Mouse (Mus musculus): ENCODE data around the gene Sncg. TPM values are rescaled to one million over a fixed set of nuclear protein-coding genes. Genes with fewer than 3 reads are reported as not detected.
"Not testable (repeated sequence)": the region's sequence is repeated elsewhere in the genome, so short reads cannot be mapped to it uniquely, and the experiment has no call there.

Sncg gene
- polyA plus RNA-seq (2015; fragmentation: Nextera tagmentation; extraction: Ambion mirVana): 35.5 and 37.9 TPM in 2 replicates

DNA sequence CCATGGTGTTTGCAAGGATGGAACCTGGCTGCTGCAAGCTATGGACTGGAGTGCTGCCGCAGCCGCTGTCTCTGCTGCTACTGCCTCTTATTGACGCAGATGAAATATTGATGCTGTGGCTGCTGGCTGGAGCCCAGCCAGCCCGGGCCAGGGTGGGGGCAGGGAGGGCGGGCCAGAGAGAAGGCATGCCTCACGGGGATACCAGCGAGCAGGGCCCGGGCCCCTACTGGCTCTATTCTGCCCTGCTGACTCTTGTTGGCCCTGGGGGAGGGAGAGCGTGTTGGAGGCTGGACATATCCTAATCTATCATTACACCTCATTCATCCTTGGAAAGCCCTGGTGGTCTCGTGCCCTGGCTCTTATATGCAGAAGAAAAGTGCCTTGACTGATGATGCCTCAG, at the start of gene Sncg:
Gene Sncg, minus strand, starts transcription at position 213 of the 400 bp plus-strand sequence.
- no peaks in the 10 kb centered on the region for H3K36me3 ChIP-seq (ENCODE audit: control insufficient read depth, insufficient read depth, low read length)
- H3K4me2 ChIP-seq (ENCODE audit: low read depth, low read length): no peak within 1 kb of the TSS
- no peak within 1 kb of the TSS for H3K9ac ChIP-seq (ENCODE audit: low read depth, low read length)
- no peak within 1 kb of the TSS for H3K27ac ChIP-seq (ENCODE audit: low read length)
- 0 out of 2 replicates have a peak within 1 kb of the TSS, but pooled peaks have one; percentile 7 for H3K4me3 ChIP-seq (ENCODE audit: low read length)
- WGBS: 25% methylated on average over 10 of the region's 10 CpGs
- ATAC-seq: peak; percentile 22; the same call in 1 of the 2 replicates
- no peaks in the 10 kb centered on the region for H3K9me3 ChIP-seq (ENCODE audit: control insufficient read depth, low read length)
- no peaks in the 10 kb centered on the region for H3K27me3 ChIP-seq (replicated peaks; ENCODE audit: control insufficient read depth, insufficient read depth, low read length)
- H3K4me1 ChIP-seq (ENCODE audit: control insufficient read depth, insufficient read depth, low read length): peaks cover 14% of the 10 kb centered on the region

DNA sequence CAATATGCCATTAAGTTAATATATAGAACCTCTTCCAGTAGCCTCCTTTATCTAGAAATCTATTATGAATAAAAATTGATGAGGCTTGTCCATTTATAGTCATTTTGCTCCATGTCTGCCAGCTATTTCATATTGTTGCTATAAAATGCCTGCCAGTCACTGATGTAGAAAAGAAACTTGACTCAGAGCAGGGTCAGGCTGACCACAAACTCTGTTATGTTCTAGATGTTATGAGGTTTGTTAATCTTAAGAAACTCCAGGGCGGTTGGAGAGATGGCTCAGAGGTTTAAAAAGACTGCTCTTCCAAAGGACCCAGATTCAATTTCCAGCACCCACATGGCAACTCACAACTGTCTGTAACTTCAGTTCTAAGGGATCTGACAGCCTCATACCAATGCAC, 46.5 kb upstream of the Sncg start:
- no peaks in the 10 kb centered on the region for H3K9me3 ChIP-seq (ENCODE audit: control insufficient read depth, low read length)
- no peaks in the 10 kb centered on the region for H3K4me1 ChIP-seq (ENCODE audit: control insufficient read depth, insufficient read depth, low read length)
- no peak overlapping the region for H3K9ac ChIP-seq (ENCODE audit: low read depth, low read length)
- 89% methylated on average over 1 of the region's 1 CpGs for WGBS
- H3K4me2 ChIP-seq (ENCODE audit: low read depth, low read length): no peak overlapping the region
- H3K36me3 ChIP-seq (ENCODE audit: control insufficient read depth, insufficient read depth, low read length): peaks cover 18% of the 10 kb centered on the region
- H3K27me3 ChIP-seq (replicated peaks; ENCODE audit: control insufficient read depth, insufficient read depth, low read length): no peaks in the 10 kb centered on the region
- H3K27ac ChIP-seq (ENCODE audit: low read length): no peak overlapping the region
- no peak overlapping the region for H3K4me3 ChIP-seq (ENCODE audit: low read length)
- ATAC-seq: no peak

DNA sequence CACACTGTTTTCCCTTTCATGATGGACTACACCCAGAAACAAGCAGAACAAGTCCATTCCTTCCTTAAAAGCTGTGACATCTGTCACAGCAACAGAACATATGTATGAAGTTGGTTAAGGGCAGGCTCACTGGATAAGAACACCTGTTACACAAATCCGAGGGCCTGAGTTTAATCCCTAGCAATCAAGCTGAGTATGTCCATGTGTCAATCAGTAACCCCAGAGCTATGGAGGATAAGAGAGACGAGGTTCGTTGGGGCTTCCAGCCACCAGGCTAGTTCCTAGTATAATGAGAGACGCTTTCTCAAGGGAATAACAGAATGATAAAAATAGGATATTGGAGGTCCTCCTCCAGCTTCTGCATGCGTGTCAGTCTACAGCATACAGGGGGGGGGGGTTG, 42.9 kb upstream of the Sncg start:
- ATAC-seq: no peak
- Histone ChIP-seq H3K4me3 (ENCODE audit: low read length) (no peak overlapping the region), H3K4me2 (ENCODE audit: low read depth, low read length) (no peak overlapping the region), H3K4me1 (ENCODE audit: control insufficient read depth, insufficient read depth, low read length) (no peaks in the 10 kb centered on the region), H3K27me3 (replicated peaks; ENCODE audit: control insufficient read depth, insufficient read depth, low read length) (no peaks in the 10 kb centered on the region), H3K27ac (ENCODE audit: low read length) (no peak overlapping the region), H3K9me3 (ENCODE audit: control insufficient read depth, low read length) (no peaks in the 10 kb centered on the region), H3K36me3 (ENCODE audit: control insufficient read depth, insufficient read depth, low read length) (peaks cover 18% of the 10 kb centered on the region; the same call in 1 of the 2 replicates), H3K9ac (ENCODE audit: low read depth, low read length) (no peak overlapping the region)
- 77% methylated on average over 5 of the region's 5 CpGs for WGBS

DNA sequence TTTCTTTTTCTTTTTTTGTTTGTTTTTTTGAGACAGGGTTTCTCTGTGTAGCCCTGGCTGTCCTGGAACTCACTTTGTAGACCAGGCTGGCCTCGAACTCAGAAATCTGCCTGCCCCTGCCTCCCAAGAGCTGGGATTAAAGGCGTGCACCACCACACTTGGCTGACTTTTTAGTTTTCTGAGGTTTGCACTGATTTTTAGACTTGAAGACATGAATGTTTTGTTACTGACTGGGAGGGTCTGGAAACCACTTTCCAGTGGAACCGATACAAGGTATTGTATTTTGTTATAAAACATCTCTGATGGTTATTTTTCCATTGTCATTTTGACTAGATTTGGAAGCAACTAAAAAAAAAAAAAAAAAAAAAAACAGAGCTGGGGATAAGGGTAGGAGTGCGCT, 42.4 kb upstream of the Sncg start:
- not testable (repeated sequence) for H3K4me1 ChIP-seq (ENCODE audit: control insufficient read depth, insufficient read depth, low read length); H3K4me2 ChIP-seq (ENCODE audit: low read depth, low read length); H3K27me3 ChIP-seq (replicated peaks; ENCODE audit: control insufficient read depth, insufficient read depth, low read length); H3K4me3 ChIP-seq (ENCODE audit: low read length); H3K9ac ChIP-seq (ENCODE audit: low read depth, low read length); ATAC-seq; H3K27ac ChIP-seq (ENCODE audit: low read length); H3K9me3 ChIP-seq (ENCODE audit: control insufficient read depth, low read length)
- peaks cover 18% of the 10 kb centered on the region; the same call in 1 of the 2 replicates for H3K36me3 ChIP-seq (ENCODE audit: control insufficient read depth, insufficient read depth, low read length)
- 97% methylated on average over 4 of the region's 4 CpGs for WGBS

DNA sequence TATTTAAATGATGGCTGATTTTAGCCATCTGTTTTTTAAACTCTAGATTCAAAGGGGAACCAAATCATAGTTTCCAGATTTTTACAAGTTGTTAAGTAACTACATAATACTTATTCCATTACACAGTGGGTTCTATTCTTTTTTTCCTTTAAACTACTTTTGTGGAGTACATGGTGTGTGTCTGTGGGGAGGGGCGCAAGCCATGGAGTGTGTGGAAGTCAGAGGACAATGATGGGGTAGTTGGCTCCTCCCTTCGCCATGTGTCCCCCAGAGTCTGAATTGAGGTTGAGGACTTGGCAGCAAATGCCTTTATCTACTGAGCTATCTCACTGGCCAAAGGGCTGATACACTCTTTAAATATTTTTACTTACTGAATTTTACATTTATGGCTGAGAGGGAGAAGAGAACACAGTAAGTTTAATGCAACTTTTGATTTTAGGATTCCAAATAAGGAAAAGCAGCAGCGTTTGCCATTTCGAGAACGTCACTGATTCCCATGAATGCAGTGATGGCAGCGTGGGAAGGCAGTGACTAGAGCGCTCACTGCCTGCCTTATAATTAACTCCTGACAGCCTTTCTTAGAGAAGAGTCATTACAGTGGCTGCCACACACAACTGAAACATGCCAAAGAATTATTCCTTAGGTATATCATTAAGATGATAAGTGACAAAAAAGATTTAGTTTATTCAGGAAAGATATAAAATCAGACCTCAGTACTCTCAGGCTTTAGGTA, 37.7 kb upstream of the Sncg start:
- Histone ChIP-seq H3K27ac (ENCODE audit: low read length) (no peak overlapping the region), H3K4me3 (ENCODE audit: low read length) (no peak overlapping the region), H3K36me3 (ENCODE audit: control insufficient read depth, insufficient read depth, low read length) (peaks cover 22% of the 10 kb centered on the region; the same call in 1 of the 2 replicates), H3K4me2 (ENCODE audit: low read depth, low read length) (no peak overlapping the region), H3K9ac (ENCODE audit: low read depth, low read length) (no peak overlapping the region), H3K4me1 (ENCODE audit: control insufficient read depth, insufficient read depth, low read length) (no peaks in the 10 kb centered on the region), H3K9me3 (ENCODE audit: control insufficient read depth, low read length) (no peaks in the 10 kb centered on the region), H3K27me3 (replicated peaks; ENCODE audit: control insufficient read depth, insufficient read depth, low read length) (no peaks in the 10 kb centered on the region)
- no peak for ATAC-seq
- 93% methylated on average over 7 of the region's 7 CpGs for WGBS

DNA sequence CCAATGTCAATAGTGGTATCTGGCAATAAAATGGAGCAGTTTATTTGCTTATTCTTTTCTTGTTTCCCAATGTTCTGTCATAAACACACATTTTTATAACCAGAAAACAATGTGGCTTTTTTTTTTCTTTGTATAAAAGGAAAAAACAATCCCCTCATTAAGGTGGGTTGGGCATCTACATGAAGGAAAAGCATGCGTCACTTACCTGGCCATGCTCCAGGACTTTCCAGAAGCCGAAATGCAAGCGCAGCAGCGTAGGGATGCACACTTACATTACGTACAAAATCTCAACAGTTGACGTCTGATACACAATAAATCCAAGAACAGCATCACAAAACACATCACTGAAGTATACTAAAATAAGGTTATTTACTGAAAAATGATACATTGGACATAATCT, 36.1 kb upstream of the Sncg start:
- no peak overlapping the region for H3K4me2 ChIP-seq (ENCODE audit: low read depth, low read length)
- H3K27ac ChIP-seq (ENCODE audit: low read length): no peak overlapping the region
- H3K9ac ChIP-seq (ENCODE audit: low read depth, low read length): no peak overlapping the region
- 91% methylated on average over 6 of the region's 6 CpGs for WGBS
- peaks cover 20% of the 10 kb centered on the region; the same call in 1 of the 2 replicates for H3K36me3 ChIP-seq (ENCODE audit: control insufficient read depth, insufficient read depth, low read length)
- no peak for ATAC-seq
- H3K4me1 ChIP-seq (ENCODE audit: control insufficient read depth, insufficient read depth, low read length): no peaks in the 10 kb centered on the region
- H3K27me3 ChIP-seq (replicated peaks; ENCODE audit: control insufficient read depth, insufficient read depth, low read length): no peaks in the 10 kb centered on the region
- H3K9me3 ChIP-seq (ENCODE audit: control insufficient read depth, low read length): no peaks in the 10 kb centered on the region
- no peak overlapping the region for H3K4me3 ChIP-seq (ENCODE audit: low read length)

DNA sequence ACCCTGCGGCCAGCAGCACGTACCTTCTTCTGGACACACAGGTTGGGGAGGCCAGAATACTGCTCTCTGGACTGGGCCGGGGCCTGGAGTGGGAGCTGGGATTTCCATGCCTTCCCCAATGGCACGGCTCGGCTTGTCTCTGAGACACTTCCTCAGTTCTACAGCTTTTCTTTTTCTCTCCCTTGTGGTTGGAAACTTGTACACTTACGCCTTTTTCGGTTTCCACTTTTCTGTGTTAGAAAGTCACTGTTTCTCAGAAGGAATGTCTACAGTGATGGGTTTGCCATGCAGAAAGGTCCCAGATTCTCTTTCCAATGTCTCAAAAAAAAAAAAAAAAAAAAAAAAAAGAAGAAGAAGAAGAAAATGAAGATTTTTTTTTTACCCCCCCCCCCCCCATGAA, 28.8 kb upstream of the Sncg start:
- Histone ChIP-seq H3K4me1 (ENCODE audit: control insufficient read depth, insufficient read depth, low read length) (no peaks in the 10 kb centered on the region), H3K27ac (ENCODE audit: low read length) (no peak overlapping the region), H3K9ac (ENCODE audit: low read depth, low read length) (no peak overlapping the region), H3K36me3 (ENCODE audit: control insufficient read depth, insufficient read depth, low read length) (peaks cover 5% of the 10 kb centered on the region; the same call in 1 of the 2 replicates), H3K9me3 (ENCODE audit: control insufficient read depth, low read length) (no peaks in the 10 kb centered on the region), H3K4me3 (ENCODE audit: low read length) (no peak overlapping the region), H3K27me3 (replicated peaks; ENCODE audit: control insufficient read depth, insufficient read depth, low read length) (no peaks in the 10 kb centered on the region), H3K4me2 (ENCODE audit: low read depth, low read length) (no peak overlapping the region)
- ATAC-seq: no peak
- 95% methylated on average over 7 of the region's 7 CpGs for WGBS

DNA sequence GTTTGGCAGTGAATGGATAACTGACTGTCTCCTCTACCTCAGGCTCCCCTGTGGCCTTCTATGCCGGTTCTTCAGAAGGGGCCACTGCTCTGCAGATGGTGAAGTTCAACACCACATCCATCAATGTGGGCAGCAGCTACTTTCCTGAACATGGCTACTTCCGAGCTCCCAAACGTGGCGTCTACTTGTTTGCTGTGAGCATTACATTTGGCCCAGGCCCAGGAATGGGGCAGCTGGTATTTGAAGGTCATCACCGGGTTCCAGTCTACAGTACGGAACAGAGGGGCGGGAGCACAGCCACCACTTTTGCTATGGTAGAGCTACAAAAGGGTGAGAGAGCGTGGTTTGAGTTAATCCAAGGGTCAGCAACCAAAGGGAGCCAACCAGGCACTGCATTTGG, 28.3 kb upstream of the Sncg start:
- Histone ChIP-seq H3K4me1 (ENCODE audit: control insufficient read depth, insufficient read depth, low read length) (no peaks in the 10 kb centered on the region), H3K9me3 (ENCODE audit: control insufficient read depth, low read length) (no peaks in the 10 kb centered on the region), H3K4me2 (ENCODE audit: low read depth, low read length) (no peak overlapping the region), H3K4me3 (ENCODE audit: low read length) (no peak overlapping the region), H3K27me3 (replicated peaks; ENCODE audit: control insufficient read depth, insufficient read depth, low read length) (no peaks in the 10 kb centered on the region), H3K9ac (ENCODE audit: low read depth, low read length) (no peak overlapping the region), H3K27ac (ENCODE audit: low read length) (no peak overlapping the region), H3K36me3 (ENCODE audit: control insufficient read depth, insufficient read depth, low read length) (no peaks in the 10 kb centered on the region)
- 76% methylated on average over 8 of the region's 8 CpGs for WGBS
- 0 out of 2 replicates have a peak, but pooled peaks have one; percentile 29 for ATAC-seq

DNA sequence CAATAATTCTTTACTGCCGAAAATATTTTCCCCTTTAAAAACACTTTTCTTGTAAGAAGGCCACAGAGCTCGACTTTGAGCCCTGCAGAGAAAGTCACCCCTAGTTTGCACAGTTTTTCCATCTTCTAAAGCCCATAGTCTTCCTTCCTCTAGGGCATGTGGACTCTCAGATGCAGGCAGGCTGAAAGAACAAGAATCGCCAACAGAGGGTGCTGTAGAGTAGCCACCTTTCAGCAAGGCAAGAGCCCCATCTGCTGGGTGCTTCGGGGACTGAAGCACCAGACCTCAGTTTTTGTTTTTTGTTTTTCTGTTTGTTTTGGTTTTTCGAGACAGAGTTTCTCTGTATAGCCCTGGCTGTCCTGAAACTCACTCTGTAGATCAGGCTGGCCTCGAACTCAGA, 26.5 kb upstream of the Sncg start:
- Histone ChIP-seq H3K4me3 (ENCODE audit: low read length) (no peak overlapping the region), H3K9me3 (ENCODE audit: control insufficient read depth, low read length) (no peaks in the 10 kb centered on the region), H3K4me2 (ENCODE audit: low read depth, low read length) (no peak overlapping the region), H3K4me1 (ENCODE audit: control insufficient read depth, insufficient read depth, low read length) (no peaks in the 10 kb centered on the region), H3K9ac (ENCODE audit: low read depth, low read length) (no peak overlapping the region), H3K27me3 (replicated peaks; ENCODE audit: control insufficient read depth, insufficient read depth, low read length) (no peaks in the 10 kb centered on the region), H3K36me3 (ENCODE audit: control insufficient read depth, insufficient read depth, low read length) (no peaks in the 10 kb centered on the region), H3K27ac (ENCODE audit: low read length) (no peak overlapping the region)
- no peak for ATAC-seq
- 55% methylated on average over 6 of the region's 6 CpGs for WGBS

DNA sequence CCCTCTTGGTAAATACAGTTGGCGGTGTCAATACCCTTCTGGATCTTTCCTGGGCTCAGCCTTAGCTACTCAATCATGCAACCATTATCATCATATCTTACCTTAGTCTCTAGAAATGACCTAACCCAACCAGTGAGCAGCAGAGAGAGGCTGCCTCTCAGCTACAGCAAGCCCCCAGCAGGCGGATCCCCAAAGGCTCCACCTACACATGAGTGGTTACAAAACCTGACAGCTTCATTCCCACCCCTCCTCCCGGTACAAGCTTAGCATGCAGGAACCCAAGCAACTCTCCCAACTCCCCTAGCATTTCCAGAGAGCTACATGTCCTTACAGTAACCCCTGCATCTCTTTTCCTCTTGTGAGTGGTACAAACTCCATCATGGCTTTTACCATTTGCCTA, 25.4 kb upstream of the Sncg start:
- Histone ChIP-seq H3K36me3 (ENCODE audit: control insufficient read depth, insufficient read depth, low read length) (no peaks in the 10 kb centered on the region), H3K4me2 (ENCODE audit: low read depth, low read length) (no peak overlapping the region), H3K9ac (ENCODE audit: low read depth, low read length) (no peak overlapping the region), H3K27me3 (replicated peaks; ENCODE audit: control insufficient read depth, insufficient read depth, low read length) (no peaks in the 10 kb centered on the region), H3K4me3 (ENCODE audit: low read length) (no peak overlapping the region), H3K4me1 (ENCODE audit: control insufficient read depth, insufficient read depth, low read length) (no peaks in the 10 kb centered on the region), H3K27ac (ENCODE audit: low read length) (no peak overlapping the region), H3K9me3 (ENCODE audit: control insufficient read depth, low read length) (no peaks in the 10 kb centered on the region)
- no peak for ATAC-seq
- WGBS: 91% methylated on average over 3 of the region's 3 CpGs
